Mouse (Mus musculus): ENCODE results near the gene Fcrl6.

Gene Fcrl6

DNA sequence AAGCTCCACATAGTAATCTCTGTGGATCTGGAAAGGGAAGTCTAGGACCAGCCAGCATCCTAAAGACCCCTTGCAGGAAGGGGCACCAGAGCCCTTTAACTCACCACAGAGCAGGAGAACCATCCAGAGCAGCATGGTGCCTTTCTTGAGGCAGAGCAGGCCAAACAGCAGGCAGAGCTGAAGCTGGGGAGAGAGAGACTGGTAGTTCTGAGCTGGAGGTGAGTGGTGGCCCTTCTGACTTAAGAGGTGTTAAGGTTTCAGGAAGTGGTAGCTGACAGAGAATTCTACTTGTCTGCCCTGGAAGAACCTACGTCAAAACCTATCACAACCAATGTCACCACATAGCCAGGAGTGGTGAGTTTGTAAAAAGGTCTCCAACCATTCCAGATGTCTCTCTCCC, at the start of gene Fcrl6:
Gene Fcrl6 (minus strand): TSS at position 226 of the 400 bp plus-strand sequence.
- no peak for DNase-seq (ENCODE audit: low spot score in 2 of 2)

DNA sequence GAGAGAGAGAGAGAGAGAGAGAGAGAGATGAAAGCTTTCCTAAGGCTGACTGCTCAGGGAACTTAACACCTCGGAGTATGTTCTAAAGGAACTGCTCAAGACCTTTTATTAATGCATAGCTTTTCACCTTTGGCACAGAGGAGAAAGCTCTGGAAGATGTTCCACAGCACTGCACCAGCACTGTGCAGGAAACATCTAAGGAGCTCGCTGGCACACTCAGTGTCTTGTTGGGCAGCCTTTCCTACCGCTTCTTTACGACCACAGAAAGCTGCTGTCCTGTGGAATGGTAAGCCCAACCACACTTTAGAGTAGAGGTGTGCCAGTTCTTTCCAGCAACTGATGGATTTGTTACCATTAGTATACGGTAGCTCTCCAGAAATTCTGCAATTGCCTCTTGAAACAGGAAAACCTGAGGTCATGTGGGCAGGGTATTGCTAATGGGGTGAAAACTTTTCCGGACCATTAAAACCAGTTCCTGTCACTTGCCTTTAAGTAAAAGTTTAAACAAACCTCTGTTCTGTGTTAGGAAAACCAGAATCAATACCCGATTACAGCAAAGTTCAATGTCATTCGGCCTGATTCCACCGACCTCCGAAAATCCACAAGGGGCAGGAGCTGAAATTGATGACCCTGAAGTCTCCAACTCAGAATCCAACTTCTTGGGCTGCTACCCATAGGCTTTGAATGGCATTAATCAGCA, 49.1 kb upstream of the Fcrl6 start:
- DNase-seq (ENCODE audit: low spot score in 2 of 2): no peak

DNA sequence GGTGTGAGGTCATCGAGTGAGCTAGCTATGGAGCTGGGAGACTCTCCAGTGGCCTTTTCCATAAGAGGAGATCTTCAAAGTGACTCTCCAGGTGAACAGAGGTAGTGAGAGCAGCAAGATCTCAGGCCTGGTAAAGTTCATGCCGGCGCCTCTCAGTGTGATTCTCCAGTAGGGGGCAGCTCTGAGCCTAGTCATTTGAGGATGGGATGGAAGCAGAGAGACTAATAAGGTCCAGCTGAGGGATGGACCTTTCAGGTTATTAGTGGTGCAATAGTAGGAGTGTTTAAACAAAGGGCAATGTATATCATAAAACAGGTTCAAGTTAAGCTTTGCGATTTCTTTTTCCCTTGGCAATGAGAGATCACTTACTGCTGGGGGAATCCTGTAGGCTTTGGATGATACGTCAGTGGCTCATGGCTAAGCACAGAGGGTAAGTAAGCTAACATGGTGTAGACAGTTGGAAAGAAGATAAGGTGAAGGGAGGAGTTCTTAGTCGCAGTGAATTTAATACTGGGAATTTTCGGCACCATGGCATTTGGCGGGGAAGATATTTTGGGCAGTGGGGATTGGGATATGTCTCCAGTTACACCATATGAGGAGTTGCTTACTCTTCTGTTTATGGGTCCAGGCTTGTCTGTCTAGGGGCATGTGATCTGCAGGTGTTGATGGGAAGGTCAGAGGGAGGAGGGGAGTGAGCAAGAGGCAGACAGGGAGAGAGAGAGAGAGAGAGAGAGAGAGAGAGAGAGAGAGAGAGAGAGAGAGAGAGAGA, 48.4 kb upstream of the Fcrl6 start:
- DNase-seq (ENCODE audit: low spot score in 2 of 2): peak in 1 of 2 experiments; percentile 10

DNA sequence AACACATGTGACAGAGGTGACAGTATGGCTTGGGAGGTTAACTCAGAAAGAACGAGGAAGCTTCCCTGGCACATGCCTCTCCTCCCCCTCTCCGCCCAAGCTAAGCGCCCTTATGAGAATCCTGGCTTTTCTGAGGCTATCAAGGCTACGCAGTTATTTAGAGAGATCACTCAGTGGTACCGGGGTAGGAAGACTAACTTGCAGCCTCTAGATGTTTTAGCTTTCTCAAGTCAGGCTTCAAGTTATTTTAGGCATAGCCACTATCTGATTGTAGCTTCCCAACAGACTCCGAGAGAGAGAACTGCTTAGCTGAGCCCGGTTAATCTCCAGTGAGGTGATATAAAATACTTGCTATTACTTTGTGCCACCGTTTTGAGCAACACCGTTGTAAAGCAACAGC, 47.0 kb upstream of the Fcrl6 start:
- DNase-seq (ENCODE audit: low spot score in 2 of 2): no peak

DNA sequence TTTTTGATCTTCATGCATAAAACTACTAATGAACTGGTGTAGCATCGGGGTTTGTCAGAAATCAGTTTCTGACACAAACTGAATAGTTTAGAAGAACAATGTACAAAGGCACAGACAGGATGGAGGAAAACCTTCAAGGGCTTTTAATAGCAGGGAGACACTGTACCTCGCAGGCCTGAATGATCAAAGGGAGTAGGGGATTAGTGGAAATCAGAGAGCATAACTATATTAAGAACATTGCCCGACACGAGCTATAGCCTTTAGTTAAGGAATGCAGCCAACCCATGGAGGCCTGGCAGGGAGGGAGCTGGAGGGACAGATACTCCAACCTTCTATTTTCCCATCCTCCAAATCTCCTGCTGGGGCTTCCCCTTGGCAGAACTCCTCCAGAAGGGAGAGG, 44.9 kb upstream of the Fcrl6 start:
- no peak for DNase-seq (ENCODE audit: low spot score in 2 of 2)

DNA sequence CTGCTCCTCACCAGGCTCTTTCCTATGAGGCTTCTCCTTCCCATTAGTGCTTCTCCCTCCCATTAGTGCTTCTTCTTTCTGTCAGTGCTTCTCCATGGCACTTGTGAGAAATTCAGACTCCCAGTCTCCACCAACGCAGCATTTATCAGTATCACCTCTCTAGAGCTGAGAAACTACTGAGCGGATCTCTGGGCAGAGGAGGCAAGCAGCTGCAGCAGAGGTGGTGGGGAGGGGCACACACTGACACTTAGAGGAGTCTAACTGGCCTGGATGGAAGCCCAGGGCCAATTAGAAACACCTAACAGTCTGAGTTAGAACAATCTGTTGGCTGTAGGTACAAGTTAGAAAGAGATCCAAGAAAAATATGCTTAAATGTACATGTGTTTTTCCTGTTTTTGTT, 36.4 kb upstream of the Fcrl6 start:
- no peak for DNase-seq (ENCODE audit: low spot score in 2 of 2)

DNA sequence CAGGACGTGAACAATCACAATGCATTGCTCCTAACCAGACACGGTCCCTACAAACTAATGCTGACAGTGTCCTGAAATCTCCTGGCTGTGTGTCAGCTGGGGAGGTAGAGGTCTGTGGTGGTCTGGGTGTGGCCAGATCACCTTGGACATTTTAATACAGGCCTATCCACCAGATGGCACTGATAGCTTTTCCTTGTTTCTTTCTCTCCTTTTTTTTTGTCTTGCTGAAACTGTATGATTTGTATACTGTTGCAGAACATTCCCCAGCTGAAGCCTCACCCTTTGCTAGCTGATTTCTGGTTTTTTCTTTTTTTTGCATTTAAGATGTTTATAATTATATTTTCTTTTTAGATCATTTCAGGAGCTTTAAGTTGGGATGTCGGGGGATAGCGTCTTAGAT, 35.5 kb upstream of the Fcrl6 start:
- no peak for DNase-seq (ENCODE audit: low spot score in 2 of 2)

DNA sequence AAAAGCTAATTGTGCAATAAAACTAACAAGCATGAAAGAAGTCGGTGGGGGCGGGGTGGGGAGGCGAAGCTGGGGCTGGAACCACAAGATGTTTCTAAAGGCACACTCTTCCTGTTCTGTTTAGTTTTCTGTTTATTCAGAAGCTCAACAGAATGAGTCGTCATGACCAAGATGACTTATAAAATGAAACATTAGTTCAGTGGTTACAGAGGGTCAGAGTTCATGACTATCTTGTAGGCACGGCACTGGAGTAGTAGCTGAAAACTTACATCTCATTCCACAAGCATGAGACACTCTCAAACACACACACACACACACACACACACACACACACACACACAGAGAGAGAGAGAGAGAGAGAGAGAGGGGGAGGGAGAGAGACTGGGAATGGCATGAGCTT, 33.9 kb upstream of the Fcrl6 start:
- no peak for DNase-seq (ENCODE audit: low spot score in 2 of 2)

DNA sequence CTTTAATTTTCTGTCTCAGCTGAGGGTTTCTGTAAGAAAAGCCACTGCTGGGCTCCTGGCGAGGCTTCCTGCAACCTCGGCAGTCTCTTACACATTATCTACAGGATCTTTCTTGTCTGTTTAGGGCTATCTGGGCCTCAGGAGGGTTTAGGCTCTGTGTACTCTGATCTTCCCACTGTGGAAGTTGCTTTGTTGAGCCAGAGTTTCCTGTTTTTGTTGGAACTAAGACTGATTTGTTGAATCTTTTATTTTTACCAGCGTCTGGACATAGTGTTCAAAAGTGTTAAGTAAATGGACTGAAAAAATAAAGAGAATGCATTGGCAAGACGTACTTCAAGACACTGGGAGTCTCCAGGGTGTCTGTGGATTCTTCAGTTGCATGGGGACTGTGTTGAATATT, 32.9 kb upstream of the Fcrl6 start:
- DNase-seq (ENCODE audit: low spot score in 2 of 2): no peak

DNA sequence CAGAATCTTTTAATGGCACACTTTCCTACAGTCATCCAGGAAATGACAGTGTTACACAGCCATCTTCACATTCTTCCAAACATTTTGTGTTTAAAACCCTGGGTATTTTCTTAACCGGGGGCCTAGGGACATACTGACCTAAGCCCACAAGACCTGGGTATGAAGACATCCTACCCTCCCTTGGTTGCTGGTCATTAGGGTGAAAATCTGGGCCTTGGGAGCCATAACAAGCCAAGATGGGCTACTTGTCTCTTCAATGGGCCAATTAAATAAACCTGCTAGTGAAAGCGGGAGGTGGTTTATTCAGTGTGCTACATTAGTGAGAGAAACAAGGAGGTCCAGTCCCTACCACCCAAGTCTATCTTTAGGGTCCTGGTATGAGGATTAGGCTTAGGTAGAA, 31.8 kb upstream of the Fcrl6 start:
- no peak for DNase-seq (ENCODE audit: low spot score in 2 of 2)

DNA sequence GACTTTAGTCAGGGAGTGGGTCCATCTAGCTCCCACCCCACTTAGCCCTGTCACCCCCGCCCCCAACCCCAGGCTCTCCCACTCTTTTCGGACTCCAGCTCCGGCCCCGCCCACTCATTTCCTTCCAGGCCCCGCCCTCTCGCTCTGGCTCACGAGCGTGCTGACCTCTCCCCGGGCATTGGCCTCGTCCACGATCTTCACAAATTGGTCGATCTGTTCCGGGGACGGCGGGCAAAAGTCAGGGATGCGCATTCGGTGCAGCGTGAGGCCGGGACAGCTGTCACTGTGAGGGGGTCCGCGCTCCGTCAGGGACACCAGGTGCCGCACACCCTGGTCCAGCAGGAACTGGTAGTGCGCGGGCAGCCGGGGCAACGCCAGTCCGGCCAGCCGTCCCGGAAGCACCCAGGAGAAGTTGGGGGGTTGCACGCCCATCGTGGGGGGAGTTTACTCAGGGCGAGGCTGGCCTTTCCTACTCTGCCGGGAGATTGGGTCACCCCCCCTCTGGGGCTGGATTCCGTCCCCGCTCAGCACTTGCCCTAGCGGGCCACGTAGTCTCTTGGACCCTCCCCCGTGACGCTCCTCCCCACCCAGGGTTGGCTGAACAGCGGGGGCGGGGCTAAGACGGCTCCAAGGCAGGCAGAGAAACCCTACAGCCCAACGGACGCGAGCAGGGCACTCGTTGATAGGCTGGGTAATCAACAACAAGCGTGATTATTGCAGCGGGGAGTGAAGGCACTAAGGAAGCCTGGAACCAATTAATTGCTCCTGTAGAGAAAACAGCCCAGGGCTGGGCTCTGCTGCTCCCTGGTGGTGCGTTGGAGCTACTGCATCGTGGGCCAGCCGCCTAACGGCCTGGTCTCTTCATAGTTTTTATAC, 30.3 kb upstream of the Fcrl6 start, which contains the start of gene Dusp23:
Gene Dusp23 (minus strand): TSS at position 512 of the 876 bp plus-strand sequence.
- peak; percentile 76 to 82 for DNase-seq (ENCODE audit: low spot score in 2 of 2)

DNA sequence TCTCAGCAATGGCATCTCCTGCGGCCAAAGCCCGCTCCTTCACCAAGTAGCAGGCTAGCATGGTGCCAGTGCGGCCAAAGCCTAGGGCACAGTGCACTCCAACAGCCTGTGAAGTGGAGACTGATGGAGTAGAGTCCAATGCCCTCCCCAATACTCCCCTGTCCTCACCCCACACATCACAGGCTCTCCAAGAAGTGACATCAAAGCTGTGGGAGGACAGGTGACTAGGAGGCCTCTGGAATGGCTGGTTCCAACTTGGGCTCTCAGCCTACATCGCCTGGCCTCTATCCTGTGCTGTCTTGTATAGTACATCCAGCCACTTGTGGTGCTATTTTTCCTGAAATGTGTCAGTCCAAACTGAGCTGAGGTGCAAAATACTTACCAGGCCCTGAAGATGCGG, 29.4 kb upstream of the Fcrl6 start:
- no peak for DNase-seq (ENCODE audit: low spot score in 2 of 2)

DNA sequence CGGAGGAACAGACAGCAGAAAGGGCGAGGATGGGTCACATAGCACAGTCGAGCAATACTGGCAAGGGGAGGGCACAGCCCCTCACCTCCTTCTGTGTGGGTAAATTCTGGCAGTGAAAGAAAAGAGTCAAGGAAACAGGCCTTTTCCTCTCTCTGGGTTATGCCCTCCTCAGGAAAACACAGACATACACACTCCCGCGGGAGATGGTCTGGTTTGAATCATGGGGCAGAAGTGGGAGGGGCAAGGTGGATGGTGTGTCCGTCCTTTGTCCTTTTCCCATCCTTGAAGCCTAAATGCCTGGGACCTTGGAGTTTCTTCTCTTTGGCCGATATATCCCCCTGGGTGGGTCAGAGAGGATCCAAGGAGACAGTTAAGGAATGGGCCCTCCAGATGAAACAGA, 27.5 kb upstream of the Fcrl6 start:
- no peak for DNase-seq (ENCODE audit: low spot score in 2 of 2)

DNA sequence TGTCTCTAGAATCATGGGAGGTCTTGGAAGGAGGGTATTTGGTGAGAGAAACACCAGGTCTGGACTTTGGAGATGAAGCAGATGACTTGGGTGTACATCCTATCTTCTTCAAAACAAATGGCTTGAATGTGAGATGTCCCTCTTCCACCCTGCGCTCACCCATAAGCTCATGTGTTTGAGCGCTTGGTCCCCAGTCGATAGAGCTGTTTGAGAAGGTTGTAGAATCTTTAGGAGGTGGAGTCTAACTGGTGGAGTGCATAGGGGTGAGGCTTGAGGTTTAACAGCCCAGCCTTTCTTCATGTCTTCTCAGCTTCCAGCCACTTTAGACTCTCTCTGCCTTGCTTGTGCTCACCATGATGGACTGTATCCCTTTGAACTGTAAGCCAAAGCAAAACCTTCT, 24.0 kb upstream of the Fcrl6 start:
- no peak for DNase-seq (ENCODE audit: low spot score in 2 of 2)

DNA sequence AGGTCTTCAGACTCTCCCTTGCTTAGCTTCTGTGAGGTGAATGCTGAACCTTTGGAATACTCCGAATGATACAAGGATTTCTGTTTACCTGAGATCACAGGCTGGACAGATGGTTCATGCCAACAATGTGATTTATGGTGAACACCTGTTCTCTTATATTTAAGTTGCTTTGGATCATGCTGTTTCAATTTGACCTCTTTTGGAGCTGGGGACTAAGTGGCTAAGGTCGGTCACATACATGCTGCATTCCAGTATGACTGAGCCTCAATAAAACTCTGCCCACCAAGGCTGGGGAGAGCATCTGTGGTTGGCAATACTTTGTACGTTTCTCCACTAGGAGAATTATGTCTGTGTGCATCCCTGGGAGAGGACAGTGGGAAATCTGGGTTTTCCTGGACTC, 21.7 kb upstream of the Fcrl6 start:
- no peak for DNase-seq (ENCODE audit: low spot score in 2 of 2)

DNA sequence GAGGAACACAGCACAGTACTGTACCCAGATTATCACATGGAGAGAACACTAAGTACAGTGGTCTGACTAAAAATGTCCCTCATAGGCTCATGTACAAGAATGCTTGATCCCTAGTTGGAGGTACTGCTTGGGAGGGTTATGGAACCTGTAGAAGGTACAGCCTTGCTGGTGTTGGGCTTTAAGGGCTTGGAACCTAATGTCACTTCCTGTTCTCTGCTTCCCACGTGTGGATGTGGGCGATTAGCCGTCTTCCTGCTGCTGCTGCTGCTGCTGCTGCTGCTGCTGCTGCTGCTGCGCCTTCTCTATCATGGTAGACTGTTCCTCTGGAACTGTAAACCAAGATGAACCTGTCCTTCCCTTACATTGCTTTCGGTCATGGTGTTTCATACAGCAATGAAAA, 21.2 kb upstream of the Fcrl6 start:
- DNase-seq (ENCODE audit: low spot score in 2 of 2): no peak

DNA sequence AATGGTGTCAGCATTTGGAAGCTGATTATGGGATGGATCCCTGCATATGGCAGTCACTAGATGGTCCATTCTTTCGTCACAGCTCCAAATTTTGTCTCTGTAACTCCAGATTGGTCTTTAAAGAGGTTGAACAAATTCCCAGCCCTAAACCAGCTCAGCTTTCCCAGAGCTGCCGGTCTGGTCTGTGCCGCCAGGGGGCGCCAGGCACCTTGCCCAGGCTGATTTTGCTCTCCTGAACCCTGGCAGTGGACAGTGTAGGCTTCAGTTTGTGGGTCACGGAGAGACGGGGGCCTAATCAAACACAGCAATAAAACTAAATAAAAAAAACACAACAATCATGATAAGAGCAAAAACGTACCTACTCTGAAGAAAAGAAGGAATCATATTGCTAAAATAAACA, 16.9 kb upstream of the Fcrl6 start:
- peak; percentile 23 to 49 for DNase-seq (ENCODE audit: low spot score in 2 of 2)

DNA sequence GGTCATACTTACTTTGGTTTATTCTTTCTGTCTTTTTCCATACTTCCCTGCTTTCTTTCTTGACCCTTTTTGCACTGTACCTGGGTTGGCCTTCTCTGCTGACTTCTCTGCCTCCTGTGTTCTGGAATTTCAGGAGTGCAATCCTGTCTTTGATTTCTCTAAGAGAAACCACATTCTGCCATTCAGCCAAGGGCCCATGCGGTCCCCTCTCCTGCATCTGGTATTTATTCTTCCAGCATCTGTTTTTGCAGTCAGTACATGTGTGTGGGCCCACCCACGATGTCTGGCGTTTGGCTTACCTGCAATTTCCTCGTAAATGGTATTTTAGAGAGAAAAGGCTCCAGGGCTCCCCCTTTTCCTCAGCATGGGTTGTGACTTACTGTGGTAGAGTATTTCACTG, 15.8 kb upstream of the Fcrl6 start:
- DNase-seq (ENCODE audit: low spot score in 2 of 2): no peak

DNA sequence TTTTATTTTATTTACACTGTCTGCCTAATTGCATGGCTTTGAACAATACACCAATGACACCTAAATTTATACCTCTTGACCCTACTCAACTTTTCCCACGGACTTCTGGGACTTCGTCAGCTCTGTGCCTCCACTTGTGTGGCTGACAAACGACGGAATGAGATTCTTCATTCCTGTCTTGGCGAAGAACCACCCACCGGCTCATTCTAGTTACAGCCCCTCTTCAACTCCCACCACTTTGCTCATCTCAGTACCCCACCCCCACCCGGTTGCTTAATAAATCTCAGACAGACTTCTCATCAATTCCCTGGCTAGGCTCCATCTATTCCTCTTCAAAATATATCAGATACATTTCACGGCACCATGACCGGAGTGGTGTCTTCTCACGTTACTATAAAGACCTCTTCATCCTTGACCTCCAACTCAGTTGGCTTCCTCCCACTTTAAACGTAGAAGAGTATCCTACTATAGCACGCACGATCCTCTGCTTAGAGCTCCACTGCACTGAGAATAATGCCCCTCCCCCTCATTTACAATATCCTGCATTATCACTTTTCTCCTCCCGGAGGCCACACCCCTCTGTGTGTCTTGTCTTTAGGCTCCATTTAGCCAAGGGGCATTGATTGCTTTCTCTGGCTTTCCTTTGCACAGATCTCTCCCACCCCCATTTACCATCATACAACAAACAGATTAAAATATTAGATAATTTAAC, 15.2 kb upstream of the Fcrl6 start:
- no peak for DNase-seq (ENCODE audit: low spot score in 2 of 2)

DNA sequence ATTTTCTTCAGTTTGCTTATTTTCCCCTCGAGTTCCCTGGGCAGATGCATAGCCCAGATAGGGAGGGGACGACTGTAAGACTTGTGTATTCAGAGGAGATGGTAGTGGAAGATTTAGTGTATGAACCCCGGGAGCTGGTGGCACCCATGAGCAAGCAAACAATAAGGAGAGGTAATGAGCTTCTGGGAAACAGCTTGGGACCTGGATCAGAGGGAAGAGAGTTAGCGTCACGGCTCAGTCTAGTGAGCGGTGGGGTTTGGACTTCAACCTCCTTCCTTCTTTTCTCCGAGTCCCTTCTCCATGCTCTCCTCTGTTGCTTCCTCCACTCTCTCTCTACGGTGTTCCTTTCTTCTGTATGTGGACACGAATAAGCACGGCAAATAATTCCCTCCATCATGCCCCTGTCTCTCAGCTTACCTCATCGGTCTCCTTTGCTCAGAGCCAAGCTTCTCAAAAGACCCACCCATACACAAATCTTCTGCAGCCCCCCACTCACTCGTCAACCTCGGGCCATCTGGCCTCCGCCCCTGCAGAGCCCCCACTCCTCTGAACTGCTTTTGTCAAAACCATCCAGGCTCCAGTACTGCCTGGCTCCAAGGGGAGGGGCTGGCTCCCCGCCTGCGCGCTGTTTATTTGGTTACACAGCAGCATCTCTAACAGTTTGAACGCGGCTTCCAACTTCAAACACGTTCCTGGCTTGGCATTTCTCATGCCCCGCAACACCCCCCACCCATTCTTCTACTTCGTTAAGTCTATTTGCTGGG, 14.4 kb upstream of the Fcrl6 start:
- DNase-seq (ENCODE audit: low spot score in 2 of 2): no peak

DNA sequence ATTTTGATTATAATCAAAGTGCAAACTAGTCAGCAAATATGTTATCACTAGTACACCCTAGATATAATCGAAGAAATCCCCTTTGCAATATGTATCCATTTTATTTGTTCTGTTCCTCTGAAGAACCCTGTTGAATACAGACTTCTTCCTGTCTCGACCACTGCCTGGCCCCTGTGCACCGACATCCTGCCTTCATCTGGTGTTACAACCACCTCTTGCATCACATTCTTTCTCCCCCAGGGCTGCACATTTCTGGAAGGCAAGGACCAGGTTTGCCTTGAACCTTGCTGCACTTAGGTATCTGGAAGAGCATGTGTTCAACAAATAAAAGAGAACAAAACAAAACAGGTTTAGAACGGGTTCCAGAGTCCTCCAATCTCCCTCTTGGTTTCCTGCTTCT, 13.1 kb upstream of the Fcrl6 start:
- DNase-seq (ENCODE audit: low spot score in 2 of 2): no peak

Data from spleen, postnatal 14 days (tissue).